Mouse (Mus musculus) C2C12 (cell line): ENCODE measurements around the gene D10Jhu81e.
"Not testable (repeated sequence)": the region's sequence is repeated elsewhere in the genome, so short reads cannot be mapped to it uniquely, and the experiment has no call there.

ENCODE experiments used
- CEBPB ChIP-seq: IDR thresholded peaks from one replicate; pipeline ENCODE4 v1.6.1; 2011; ENCODE audit warnings: low read depth, mild to moderate bottlenecking, control low read depth, moderate library complexity
- CTCF ChIP-seq: IDR thresholded peaks from one replicate; pipeline ENCODE4 v1.5.1; 2011; ENCODE audit not compliant: control insufficient read depth, insufficient read depth, insufficient read length
- MYOD1 ChIP-seq: IDR thresholded peaks from one replicate; pipeline ENCODE4 v1.6.1; 2011; ENCODE audit warnings: low read depth; ENCODE audit not compliant: control insufficient read depth, insufficient read length
- USF1 ChIP-seq: IDR thresholded peaks from one replicate; pipeline ENCODE4 v1.6.1; 2011; ENCODE audit warnings: low read depth, mild to moderate bottlenecking, control low read depth, moderate library complexity

- not testable (repeated sequence) for TF ChIP-seq CTCF, MYOD1, USF1, CEBPB
Observed at GRCm38 (mm10) chr10:78125061-78125460, 44.5 kb downstream of the D10Jhu81e start.
